Mouse (Mus musculus) cortical plate, adult 2 months (tissue): ENCODE data around the gene Atp2b1.

ENCODE experiments used
- CTCF ChIP-seq: fragments of 200-500 bp; IDR thresholded peaks from 2 replicates; pipeline ENCODE4 v1.5.1; 2011; ENCODE audit warnings: mild to moderate bottlenecking, control low read depth, low read length; ENCODE audit not compliant: insufficient read depth; ENCODE audit errors: extremely low read depth
- POLR2A ChIP-seq: fragments of 200-500 bp; IDR thresholded peaks from 2 replicates; pipeline ENCODE4 v1.6.1; 2011; ENCODE audit warnings: mild to moderate bottlenecking, low read length, control low read depth; ENCODE audit not compliant: insufficient read depth; ENCODE audit errors: extremely low read depth

DNA sequence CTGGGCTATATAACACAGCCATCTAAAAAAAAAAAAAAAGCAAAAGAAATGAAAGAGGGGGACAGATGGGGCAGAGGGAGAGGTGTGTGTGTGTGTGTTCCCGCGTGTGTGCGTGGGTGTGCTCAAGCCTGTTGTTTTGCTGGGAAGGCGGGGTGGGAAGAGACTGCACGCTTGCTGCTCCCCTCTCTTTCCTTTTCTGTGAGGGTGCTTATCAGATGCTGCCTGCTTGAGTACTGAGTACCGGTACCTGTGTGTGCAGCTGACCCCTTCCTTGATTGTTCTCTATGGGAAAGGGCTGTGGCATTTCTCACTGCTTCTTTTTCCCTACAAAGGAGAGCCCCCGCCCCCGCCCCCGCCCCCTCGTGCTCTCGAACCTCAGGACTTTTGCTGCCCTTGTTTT lies 15.9 kb downstream of the Atp2b1 start:
- TF ChIP-seq POLR2A (no peak), CTCF (no peak)
